ENCODE assay signal across 8 mouse cellular contexts in the genomic region with DNA sequence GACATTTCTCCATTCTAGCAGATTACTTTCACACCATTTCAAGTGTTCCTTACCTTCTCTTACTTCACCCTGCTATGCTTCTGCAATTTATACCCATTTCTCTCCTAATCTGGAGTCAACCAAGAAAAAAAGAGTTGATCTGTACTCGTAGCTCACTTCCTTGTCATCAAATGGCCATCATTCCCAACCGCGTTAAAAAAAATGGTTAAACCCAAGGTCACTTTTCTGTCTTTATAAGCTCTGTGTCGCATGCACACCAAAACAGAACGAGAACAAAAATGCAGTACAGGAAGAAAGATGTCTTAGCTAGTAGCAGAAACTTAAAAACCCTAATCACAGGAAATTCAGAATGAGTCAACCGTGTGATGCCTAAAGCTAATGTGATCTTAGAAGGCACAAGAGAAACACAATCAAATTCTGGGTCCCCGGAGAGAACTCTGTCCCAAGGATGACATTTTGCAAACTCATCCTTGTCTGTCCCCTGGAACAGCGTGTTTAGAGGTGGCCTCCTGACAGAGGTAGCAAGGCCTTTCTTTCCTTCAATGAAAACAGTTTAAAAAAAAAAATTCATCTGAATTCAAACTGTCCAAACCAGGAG. TPM values are rescaled to one million over a fixed set of nuclear protein-coding genes. Genes with fewer than 3 reads are reported as not detected.
DNase-seq lines count a peak whose midpoint lies in the region; ATAC-seq and TF ChIP-seq lines count a peak whose summit lies in the region.

No protein-coding gene starts in this region.

- H3ac ChIP-seq in C2C12 (ENCODE audit: control insufficient read depth, insufficient read length, low read depth): peak overlapping the region; percentile 91

- H3K4me1 ChIP-seq in erythroblast, embryonic 14.5 days (ENCODE audit: control insufficient read depth): peaks cover 46% of the 10 kb centered on the region
- peaks cover 13% of the 10 kb centered on the region for H3K4me1 ChIP-seq in limb, embryonic 15.5 days
- H3K4me1 ChIP-seq in stomach, embryonic 16.5 days (ENCODE audit: control insufficient read depth, insufficient read depth, low read length): peaks cover 15% of the 10 kb centered on the region

- no peak for ATAC-seq in limb, embryonic 15.5 days (ENCODE audit: insufficient number of reproducible peaks, low FRiP score, low TSS enrichment, low read depth)
- ATAC-seq in stomach, embryonic 16.5 days (ENCODE audit: insufficient read depth, low FRiP score): no peak
- ATAC-seq in cerebellum, adult (ENCODE audit: insufficient number of reproducible peaks, low FRiP score, low TSS enrichment): no peak

- peak overlapping the region; percentile 100 for H3K27ac ChIP-seq in limb, embryonic 15.5 days
- peak overlapping the region; percentile 99 for H3K27ac ChIP-seq in stomach, embryonic 16.5 days (ENCODE audit: low read length)

- intact Hi-C loops in left cerebral cortex, postnatal 14 days (cut with DNase I): loop anchor here (5.0 kb wide), 1 partner anchor 76 kb away; a partner anchor contains a TSS

- no peaks in the 10 kb centered on the region for H3K27me3 ChIP-seq in C2C12 (ENCODE audit: control insufficient read depth, insufficient read depth, insufficient read length)
- H3K27me3 ChIP-seq in erythroblast, embryonic 14.5 days (ENCODE audit: control insufficient read depth): no peaks in the 10 kb centered on the region; the same call in 1 of the 2 replicates
- H3K27me3 ChIP-seq in limb, embryonic 15.5 days: no peaks in the 10 kb centered on the region
- no peaks in the 10 kb centered on the region for H3K27me3 ChIP-seq in stomach, embryonic 16.5 days (ENCODE audit: control insufficient read depth, insufficient read depth, low read length)

- peak overlapping the region; percentile 89 for H3K9ac ChIP-seq in limb, embryonic 15.5 days
- peak overlapping the region; percentile 98 for H3K9ac ChIP-seq in stomach, embryonic 16.5 days (ENCODE audit: low read length)

- peak; percentile 26 for DNase-seq in cerebellum, adult 9-10 months
- no peak for DNase-seq in cerebellum, postnatal 14 days
- DNase-seq in left cerebral cortex, postnatal 14 days (ENCODE audit: low spot score in 2 of 2): no peak

- peak overlapping the region; percentile 72 for H3K4me3 ChIP-seq in C2C12 (ENCODE audit: insufficient read depth, poor library complexity, severe bottlenecking)
- peak overlapping the region; percentile 95 for H3K4me3 ChIP-seq in erythroblast, embryonic 14.5 days (replicated peaks)
- peak overlapping the region; percentile 96 for H3K4me3 ChIP-seq in limb, embryonic 15.5 days
- H3K4me3 ChIP-seq in stomach, embryonic 16.5 days (replicated peaks; ENCODE audit: low read length): peak overlapping the region; percentile 95

- H3K36me3 ChIP-seq in C2C12 (ENCODE audit: control insufficient read depth, insufficient read depth): no peaks in the 10 kb centered on the region
- H3K36me3 ChIP-seq in erythroblast, embryonic 14.5 days (ENCODE audit: control insufficient read depth): peaks cover 10% of the 10 kb centered on the region
- H3K36me3 ChIP-seq in limb, embryonic 15.5 days: no peaks in the 10 kb centered on the region
- H3K36me3 ChIP-seq in stomach, embryonic 16.5 days (ENCODE audit: control insufficient read depth, insufficient read depth, low read length): no peaks in the 10 kb centered on the region

- peaks cover 48% of the 10 kb centered on the region for H3K79me3 ChIP-seq in C2C12 (ENCODE audit: low read depth)

- WGBS in limb, embryonic 15.5 days: 10% methylated on average over 8 of the region's 8 CpGs
- 9% methylated on average over 8 of the region's 8 CpGs for WGBS in stomach, embryonic 16.5 days

- peaks cover 63% of the 10 kb centered on the region for H3K79me2 ChIP-seq in C2C12 (ENCODE audit: control insufficient read depth, insufficient read depth)

- TF ChIP-seq CTCF in C2C12 (IDR thresholded peaks at IDR 0.05; ENCODE audit: control insufficient read depth, insufficient read depth, insufficient read length): no peak

- H3K4me2 ChIP-seq in limb, embryonic 15.5 days: peak overlapping the region; percentile 69
- H3K4me2 ChIP-seq in stomach, embryonic 16.5 days (ENCODE audit: low read depth, low read length): peak overlapping the region; percentile 67

- H3K9me3 ChIP-seq in erythroblast, embryonic 14.5 days (ENCODE audit: control insufficient read depth, low read length): no peaks in the 10 kb centered on the region
- no peaks in the 10 kb centered on the region for H3K9me3 ChIP-seq in limb, embryonic 15.5 days
- H3K9me3 ChIP-seq in stomach, embryonic 16.5 days (replicated peaks; ENCODE audit: control insufficient read depth, low read length): no peaks in the 10 kb centered on the region

TF ChIP-seq in C2C12, 6 proteins besides CTCF, POLR2A, EP300 and RAD21:
- TF ChIP-seq USF1 (IDR thresholded peaks at IDR 0.05; ENCODE audit: low read depth): no peak
- no peak for TF ChIP-seq MAX (IDR thresholded peaks at IDR 0.05)
- TF ChIP-seq FOSL1 (IDR thresholded peaks at IDR 0.05; ENCODE audit: insufficient read depth, low read length, poor library complexity, severe bottlenecking): no peak
- no peak for TF ChIP-seq MYOG (IDR thresholded peaks at IDR 0.05; ENCODE audit: control insufficient read depth, extremely low read depth, insufficient read length)
- TF ChIP-seq CEBPB (IDR thresholded peaks at IDR 0.05; ENCODE audit: low read depth): no peak
- TF ChIP-seq MYOD1 (IDR thresholded peaks at IDR 0.05; ENCODE audit: control insufficient read depth, insufficient read length, low read depth): no peak

RNA-seq across cellular contexts. Expression of a gene that starts 1.3 kb away (rescaled TPM):
- 23.0 TPM for polyA plus RNA-seq in C2C12 (2012; fragmentation: generic; extraction: Trizol)
- 0.67 and 1.2 TPM in 2 replicates for polyA plus RNA-seq in erythroblast, embryonic 14.5 days (2012)
- 28.3 and 34.1 TPM in 2 replicates for polyA plus RNA-seq in limb, embryonic 15.5 days (2015; fragmentation: Nextera tagmentation; extraction: Ambion mirVana)
- 19.8 and 21.2 TPM in 2 replicates for polyA plus RNA-seq in stomach, embryonic 16.5 days (2015; fragmentation: Nextera tagmentation; extraction: Ambion mirVana)
- total RNA-seq in left cerebral cortex, postnatal 14 days (2021): 10 to 100 TPM; 24.3 to 29.3 TPM

RNA-seq across cellular contexts. Expression of a gene that starts 41.1 kb away (rescaled TPM):
- 20.4 TPM for polyA plus RNA-seq in C2C12 (2012; fragmentation: generic; extraction: Trizol)
- polyA plus RNA-seq in erythroblast, embryonic 14.5 days (2012): 3.5 and 3.7 TPM in 2 replicates
- 16.4 and 19.2 TPM in 2 replicates for polyA plus RNA-seq in limb, embryonic 15.5 days (2015; fragmentation: Nextera tagmentation; extraction: Ambion mirVana)
- polyA plus RNA-seq in stomach, embryonic 16.5 days (2015; fragmentation: Nextera tagmentation; extraction: Ambion mirVana): 8.1 and 10.5 TPM in 2 replicates
- total RNA-seq in left cerebral cortex, postnatal 14 days (2021): 10 to 100 TPM; 23.1 to 25.9 TPM
